Mouse (Mus musculus) midbrain, postnatal 0 days (tissue): ENCODE measurements around the gene Stard10. TPM values are rescaled to one million over a fixed set of nuclear protein-coding genes. Genes with fewer than 3 reads are reported as not detected.
A peak's percentile ranks its signal among the peaks of the same experiment; 100 is the strongest.

Source experiments
- ATAC-seq: fragments of 200-750 bp; cut with Nextera tagmentation; 2 replicates; pipeline ENCODE4 v1.8.0; 2017; ENCODE audit warnings: moderate number of reproducible peaks, mild to moderate bottlenecking, moderate TSS enrichment, moderate library complexity; ENCODE audit not compliant: low FRiP score
- DNase-seq: peaks from one replicate; pipeline ENCODE4 v3.0.0-alpha.2; 2015; ENCODE audit warnings: low spot score
- H3K27ac ChIP-seq: fragments of 300-500 bp; sonication (generic); 2 replicates; pipeline ENCODE4 v1.5.1; 2014; ENCODE audit warnings: low read depth, mild to moderate bottlenecking, low read length, mixed read lengths
- H3K27me3 ChIP-seq: fragments of 300-500 bp; sonication (generic); 2 replicates; pipeline ENCODE4 v1.6.1; 2014; ENCODE audit warnings: low read length, control low read depth, mixed read lengths; ENCODE audit not compliant: insufficient read depth
- H3K36me3 ChIP-seq: fragments of 300-500 bp; sonication (generic); 2 replicates; pipeline ENCODE4 v1.6.1; 2014; ENCODE audit warnings: low read length, control low read depth, mixed read lengths; ENCODE audit not compliant: insufficient read depth
- H3K4me1 ChIP-seq: fragments of 300-500 bp; sonication (generic); 2 replicates; pipeline ENCODE4 v1.6.1; 2014; ENCODE audit warnings: mild to moderate bottlenecking, control low read depth, antibody characterized with exemption, low read length, mixed read lengths; ENCODE audit not compliant: insufficient read depth
- H3K4me2 ChIP-seq: fragments of 300-500 bp; sonication (generic); 2 replicates; pipeline ENCODE4 v1.6.1; 2014; ENCODE audit warnings: low read depth, mild to moderate bottlenecking, low read length, mixed read lengths; ENCODE audit not compliant: poor library complexity, severe bottlenecking
- H3K4me3 ChIP-seq: fragments of 300-500 bp; sonication (generic); 2 replicates; pipeline ENCODE4 v1.5.1; 2014; ENCODE audit warnings: low read depth, mild to moderate bottlenecking, low read length, moderate library complexity
- H3K9ac ChIP-seq: fragments of 300-500 bp; sonication (generic); replicated peaks from 2 replicates; pipeline ENCODE4 v1.6.1; 2014; ENCODE audit warnings: mild to moderate bottlenecking, low read length, moderate library complexity, mixed read lengths; ENCODE audit not compliant: poor library complexity, severe bottlenecking
- H3K9me3 ChIP-seq: fragments of 300-500 bp; sonication (generic); 2 replicates; pipeline ENCODE4 v1.6.1; 2016; ENCODE audit warnings: low read length, control low read depth
- CTCF ChIP-seq: IDR thresholded peaks from 2 replicates; pipeline ENCODE4 v1.5.1; 2016; ENCODE audit warnings: antibody characterized with exemption, mild to moderate bottlenecking
- WGBS: fragments of 180-500 bp; shearing (Covaris S2); extraction: QIAGEN DNeasy Blood & Tissue Kit; methylation state at CpG from one replicate; pipeline ENCODE4 v1.1.7; 2014; 5-methylcytosine and 5-hydroxymethylcytosine counted together
- polyA plus RNA-seq: library from polyadenylated mRNA; unstranded; fragments of >200 nt; fragmentation: Nextera tagmentation; extraction: Ambion mirVana; gene quantifications from 2 replicates; pipeline ENCODE4 v1.2.1, GENCODE M21; 2015
- total RNA-seq: library from RNA; depleted of rRNA; stranded (reverse); fragments of >200 nt; gene quantifications from 2 replicates; pipeline ENCODE4 v1.2.3, GENCODE M21; 2014

Stard10 gene
- total and polyA plus RNA-seq, 2 experiments from 2014 or later: 11.0 to 47.7 TPM

DNA sequence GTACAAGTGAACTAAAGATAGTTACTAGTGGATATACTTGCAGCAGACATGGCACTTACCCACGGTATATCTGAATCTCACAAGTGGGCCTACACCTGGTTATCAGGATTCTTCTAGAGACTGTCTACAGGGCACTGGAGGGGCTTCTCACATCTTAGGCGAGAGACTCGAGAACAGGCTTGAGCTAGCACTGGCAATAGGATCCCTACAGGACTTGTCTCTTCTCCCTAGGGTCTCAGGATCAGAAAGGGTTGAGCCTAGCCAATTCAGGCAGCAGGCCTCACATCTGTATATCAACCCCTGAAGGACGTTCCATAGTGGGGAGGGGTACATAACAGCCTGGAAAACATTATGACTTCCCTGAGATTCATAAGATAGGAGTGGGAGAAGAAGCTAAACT lies 30.0 kb upstream of the Stard10 start:
- ATAC-seq: no peak
- WGBS: 79% methylated on average over 4 of the region's 4 CpGs
- H3K4me1 ChIP-seq: no peaks in the 10 kb centered on the region
- H3K27ac ChIP-seq: no peak overlapping the region
- no peak overlapping the region for H3K4me2 ChIP-seq
- H3K36me3 ChIP-seq: peaks cover 41% of the 10 kb centered on the region
- no peak overlapping the region for H3K9ac ChIP-seq
- H3K27me3 ChIP-seq: no peaks in the 10 kb centered on the region
- H3K4me3 ChIP-seq: no peak overlapping the region
- no peaks in the 10 kb centered on the region for H3K9me3 ChIP-seq
- no peak for DNase-seq
- TF ChIP-seq CTCF: no peak

DNA sequence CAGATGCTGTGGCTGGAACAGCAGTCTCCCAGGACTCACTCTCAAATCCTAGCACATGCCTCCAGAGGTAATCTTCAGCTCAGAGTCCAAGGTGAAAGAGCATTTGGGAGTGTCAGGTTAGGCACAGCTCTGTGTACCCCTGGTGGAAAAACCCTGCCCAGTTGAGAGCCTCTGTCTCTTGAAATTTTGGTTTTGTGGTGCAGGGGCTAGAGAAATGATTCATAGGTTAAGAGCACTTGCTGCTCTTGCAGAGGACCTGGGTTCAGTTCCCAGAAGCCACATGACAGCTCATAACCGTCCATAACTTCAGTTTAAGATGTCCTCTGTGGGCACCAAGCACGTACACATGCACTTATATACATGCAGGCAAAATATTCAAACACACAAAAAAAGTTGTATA lies 29.1 kb upstream of the Stard10 start:
- Histone ChIP-seq H3K27ac (peak overlapping the region; percentile 38; the same call in 1 of the 2 replicates), H3K4me2 (no peak overlapping the region), H3K4me3 (no peak overlapping the region), H3K9ac (no peak overlapping the region), H3K36me3 (peaks cover 34% of the 10 kb centered on the region), H3K27me3 (no peaks in the 10 kb centered on the region), H3K9me3 (no peaks in the 10 kb centered on the region), H3K4me1 (no peaks in the 10 kb centered on the region)
- DNase-seq (no peak), ATAC-seq (no peak)
- no peak for TF ChIP-seq CTCF
- 87% methylated on average over 2 of the region's 2 CpGs for WGBS

DNA sequence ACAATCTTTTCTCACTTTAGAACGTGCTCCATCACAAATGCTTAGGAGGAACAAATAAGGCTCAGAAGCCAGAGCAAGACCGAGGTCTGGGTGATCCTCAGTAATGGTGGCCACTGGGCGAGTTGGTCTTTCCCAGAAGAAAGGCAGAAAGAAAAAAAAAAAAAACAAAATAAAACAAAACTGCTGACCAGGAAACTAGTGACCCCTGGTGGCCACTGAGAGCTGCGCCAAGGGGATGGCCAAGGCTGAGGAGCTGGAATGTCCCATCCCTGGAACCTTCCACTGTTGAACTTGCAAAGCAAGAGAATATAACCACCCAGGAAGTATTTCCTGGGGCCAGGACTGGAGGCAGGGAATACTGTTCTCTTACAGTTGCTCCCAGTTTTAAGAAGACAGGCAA lies 28.4 kb upstream of the Stard10 start:
- ATAC-seq (no peak), DNase-seq (peak; percentile 59)
- Histone ChIP-seq H3K27me3 (no peaks in the 10 kb centered on the region), H3K27ac (no peak overlapping the region), H3K4me2 (no peak overlapping the region), H3K36me3 (peaks cover 29% of the 10 kb centered on the region), H3K4me1 (no peaks in the 10 kb centered on the region), H3K9ac (no peak overlapping the region), H3K4me3 (no peak overlapping the region), H3K9me3 (no peaks in the 10 kb centered on the region)
- 30% methylated on average over 4 of the region's 4 CpGs for WGBS
- peak; percentile 84 for TF ChIP-seq CTCF

GRCm38 (mm10) chr7:101290401-101290800 lies 26.5 kb upstream of the Stard10 start:
- 90% methylated on average over 10 of the region's 10 CpGs for WGBS
- DNase-seq (no peak), ATAC-seq (no peak)
- TF ChIP-seq CTCF: no peak
- Histone ChIP-seq H3K27me3 (no peaks in the 10 kb centered on the region), H3K27ac (no peak overlapping the region), H3K9me3 (no peaks in the 10 kb centered on the region), H3K4me3 (no peak overlapping the region), H3K9ac (no peak overlapping the region), H3K4me1 (no peaks in the 10 kb centered on the region), H3K36me3 (peaks cover 29% of the 10 kb centered on the region), H3K4me2 (no peak overlapping the region)

- H3K9ac ChIP-seq: no peak overlapping the region
- no peak overlapping the region for H3K4me3 ChIP-seq
- no peak overlapping the region for H3K27ac ChIP-seq
- no peaks in the 10 kb centered on the region for H3K9me3 ChIP-seq
- no peak for DNase-seq
- TF ChIP-seq CTCF: no peak
- H3K4me2 ChIP-seq: no peak overlapping the region
- H3K27me3 ChIP-seq: no peaks in the 10 kb centered on the region
- 80% methylated on average over 5 of the region's 5 CpGs for WGBS
- ATAC-seq: no peak
- H3K36me3 ChIP-seq: peaks cover 24% of the 10 kb centered on the region
- H3K4me1 ChIP-seq: no peaks in the 10 kb centered on the region
Observed at GRCm38 (mm10) chr7:101291211-101291610, 25.7 kb upstream of the Stard10 start.

GRCm38 (mm10) chr7:101291641-101292040 lies 25.2 kb upstream of the Stard10 start:
- no peak for TF ChIP-seq CTCF
- H3K4me1 ChIP-seq: no peaks in the 10 kb centered on the region
- DNase-seq (no peak), ATAC-seq (no peak)
- 90% methylated on average over 8 of the region's 8 CpGs for WGBS
- no peaks in the 10 kb centered on the region for H3K27me3 ChIP-seq
- H3K9ac ChIP-seq: no peak overlapping the region
- H3K9me3 ChIP-seq: no peaks in the 10 kb centered on the region
- H3K4me3 ChIP-seq: no peak overlapping the region
- peaks cover 24% of the 10 kb centered on the region for H3K36me3 ChIP-seq
- H3K4me2 ChIP-seq: no peak overlapping the region
- H3K27ac ChIP-seq: no peak overlapping the region
